Mouse (Mus musculus): ENCODE measurements around the gene Tm9sf1. TPM values are rescaled to one million over a fixed set of nuclear protein-coding genes. Genes with fewer than 3 reads are reported as not detected.

Gene Tm9sf1
- polyA plus RNA-seq, 1 experiment from 2014 or later, result 108 TPM

Other genes starting within 250 kb of the Tm9sf1 start
- gene Dhrs4, start 165.0 kb downstream of the Tm9sf1 start, polyA plus RNA-seq (2015; fragmentation: Nextera tagmentation; extraction: Ambion mirVana), result 87.4 and 89.1 TPM in 2 replicates
- 2.7 and 3.3 TPM in 2 replicates for gene Carmil3, start 153.2 kb downstream of the Tm9sf1 start, polyA plus RNA-seq (2015; fragmentation: Nextera tagmentation; extraction: Ambion mirVana)
- 0.32 and 0.78 TPM in 2 replicates for gene Cpne6, start 133.4 kb downstream of the Tm9sf1 start, polyA plus RNA-seq (2015; fragmentation: Nextera tagmentation; extraction: Ambion mirVana)
- gene Nrl, start 118.8 kb downstream of the Tm9sf1 start, polyA plus RNA-seq (2015; fragmentation: Nextera tagmentation; extraction: Ambion mirVana), result not detected in 2 replicates
- gene Pck2, start 103.5 kb downstream of the Tm9sf1 start, polyA plus RNA-seq (2015; fragmentation: Nextera tagmentation; extraction: Ambion mirVana), result 36.9 and 38.0 TPM in 2 replicates
- 55.9 and 58.7 TPM in 2 replicates for gene Dcaf11, start 83.8 kb downstream of the Tm9sf1 start, polyA plus RNA-seq (2015; fragmentation: Nextera tagmentation; extraction: Ambion mirVana)
- gene A730061H03Rik, start 83.4 kb downstream of the Tm9sf1 start, polyA plus RNA-seq (2015; fragmentation: Nextera tagmentation; extraction: Ambion mirVana), result 0.74 TPM in 1 of 2 replicates, not detected in the other
- gene Fitm1, start 68.2 kb downstream of the Tm9sf1 start, polyA plus RNA-seq (2015; fragmentation: Nextera tagmentation; extraction: Ambion mirVana), result 22.5 and 25.5 TPM in 2 replicates
- 145 and 150 TPM in 2 replicates for gene Psme1, start 65.7 kb downstream of the Tm9sf1 start, polyA plus RNA-seq (2015; fragmentation: Nextera tagmentation; extraction: Ambion mirVana)
- gene Emc9, start 58.5 kb downstream of the Tm9sf1 start, polyA plus RNA-seq (2015; fragmentation: Nextera tagmentation; extraction: Ambion mirVana), result 4.9 and 5.0 TPM in 2 replicates
- 251 and 280 TPM in 2 replicates for gene Psme2, start 52.7 kb downstream of the Tm9sf1 start, polyA plus RNA-seq (2015; fragmentation: Nextera tagmentation; extraction: Ambion mirVana)
- gene Rnf31, start 52.1 kb downstream of the Tm9sf1 start, polyA plus RNA-seq (2015; fragmentation: Nextera tagmentation; extraction: Ambion mirVana), result 22.5 and 23.2 TPM in 2 replicates
- gene Irf9, start 40.2 kb downstream of the Tm9sf1 start, polyA plus RNA-seq (2015; fragmentation: Nextera tagmentation; extraction: Ambion mirVana), result 11.2 and 11.4 TPM in 2 replicates
- gene Rec8, start 25.8 kb downstream of the Tm9sf1 start, polyA plus RNA-seq (2015; fragmentation: Nextera tagmentation; extraction: Ambion mirVana), result 6.1 and 7.0 TPM in 2 replicates
- 107 and 113 TPM in 2 replicates for gene Ipo4, start 7.8 kb downstream of the Tm9sf1 start, polyA plus RNA-seq (2015; fragmentation: Nextera tagmentation; extraction: Ambion mirVana)
- 1.3 and 1.9 TPM in 2 replicates for gene Gm49378, start 5.9 kb downstream of the Tm9sf1 start, polyA plus RNA-seq (2015; fragmentation: Nextera tagmentation; extraction: Ambion mirVana)
- 0.91 and 1.0 TPM in 2 replicates for gene Tssk4, start 6.4 kb upstream of the Tm9sf1 start, polyA plus RNA-seq (2015; fragmentation: Nextera tagmentation; extraction: Ambion mirVana)
- 68.7 and 69.5 TPM in 2 replicates for gene Mdp1, start 16.7 kb upstream of the Tm9sf1 start, polyA plus RNA-seq (2015; fragmentation: Nextera tagmentation; extraction: Ambion mirVana)
- 70.2 and 72.7 TPM in 2 replicates for gene Gmpr2, start 28.1 kb upstream of the Tm9sf1 start, polyA plus RNA-seq (2015; fragmentation: Nextera tagmentation; extraction: Ambion mirVana)
- 606 and 624 TPM in 2 replicates for gene Nedd8, start 28.3 kb upstream of the Tm9sf1 start, polyA plus RNA-seq (2015; fragmentation: Nextera tagmentation; extraction: Ambion mirVana)
- 43.4 and 44.0 TPM in 2 replicates for gene Tinf2, start 38.0 kb upstream of the Tm9sf1 start, polyA plus RNA-seq (2015; fragmentation: Nextera tagmentation; extraction: Ambion mirVana)
- 5.0 and 5.7 TPM in 2 replicates for gene Tgm1, start 70.1 kb upstream of the Tm9sf1 start, polyA plus RNA-seq (2015; fragmentation: Nextera tagmentation; extraction: Ambion mirVana)
- gene Rabggta, start 78.5 kb upstream of the Tm9sf1 start, polyA plus RNA-seq (2015; fragmentation: Nextera tagmentation; extraction: Ambion mirVana), result 24.8 and 26.2 TPM in 2 replicates
- 78.1 and 89.9 TPM in 2 replicates for gene Dhrs1, start 101.9 kb upstream of the Tm9sf1 start, polyA plus RNA-seq (2015; fragmentation: Nextera tagmentation; extraction: Ambion mirVana)
- gene Nop9, start 101.9 kb upstream of the Tm9sf1 start, polyA plus RNA-seq (2015; fragmentation: Nextera tagmentation; extraction: Ambion mirVana), result 41.8 and 42.8 TPM in 2 replicates
- 0.45 and 0.72 TPM in 2 replicates for gene Cideb, start 114.7 kb upstream of the Tm9sf1 start, polyA plus RNA-seq (2015; fragmentation: Nextera tagmentation; extraction: Ambion mirVana)
- gene Ltb4r2, start 117.6 kb upstream of the Tm9sf1 start, polyA plus RNA-seq (2015; fragmentation: Nextera tagmentation; extraction: Ambion mirVana), result 0.36 and 0.64 TPM in 2 replicates
- 0.45 and 0.51 TPM in 2 replicates for gene Ltb4r1, start 122.2 kb upstream of the Tm9sf1 start, polyA plus RNA-seq (2015; fragmentation: Nextera tagmentation; extraction: Ambion mirVana)
- 20.9 and 25.6 TPM in 2 replicates for gene Adcy4, start 140.3 kb upstream of the Tm9sf1 start, polyA plus RNA-seq (2015; fragmentation: Nextera tagmentation; extraction: Ambion mirVana)
- gene Ripk3, start 145.1 kb upstream of the Tm9sf1 start, polyA plus RNA-seq (2015; fragmentation: Nextera tagmentation; extraction: Ambion mirVana), result 31.0 and 37.1 TPM in 2 replicates
- gene Nfatc4, start 179.3 kb upstream of the Tm9sf1 start, polyA plus RNA-seq (2015; fragmentation: Nextera tagmentation; extraction: Ambion mirVana), result 124 and 128 TPM in 2 replicates
- 28.2 and 34.2 TPM in 2 replicates for gene Nynrin, start 210.2 kb upstream of the Tm9sf1 start, polyA plus RNA-seq (2015; fragmentation: Nextera tagmentation; extraction: Ambion mirVana)
- 0.17 and 0.31 TPM in 2 replicates for gene Cbln3, start 240.6 kb upstream of the Tm9sf1 start, polyA plus RNA-seq (2015; fragmentation: Nextera tagmentation; extraction: Ambion mirVana)
- 24.2 and 25.5 TPM in 2 replicates for gene Khnyn, start 241.1 kb upstream of the Tm9sf1 start, polyA plus RNA-seq (2015; fragmentation: Nextera tagmentation; extraction: Ambion mirVana)